Mouse (Mus musculus) liver, embryonic 11.5 days (tissue): ENCODE data around the gene Cacna2d4. TPM values are rescaled to one million over a fixed set of nuclear protein-coding genes. Genes with fewer than 3 reads are reported as not detected.

Experiments
- ATAC-seq: fragments of 200-750 bp; cut with Nextera tagmentation; replicated peaks from 2 replicates; pipeline ENCODE4 v1.8.0; 2017; ENCODE audit warnings: moderate number of reproducible peaks, mild to moderate bottlenecking, moderate TSS enrichment, moderate library complexity; ENCODE audit not compliant: low FRiP score
- DNase-seq: peaks from one replicate; pipeline ENCODE4 v3.0.0-alpha.2; 2017; ENCODE audit warnings: low spot score
- H3K27ac ChIP-seq: fragments of 300-500 bp; sonication (generic); 2 replicates; pipeline ENCODE4 v1.5.1; 2014; ENCODE audit warnings: mild to moderate bottlenecking, low read depth, low read length, control low read depth
- H3K27me3 ChIP-seq: fragments of 300-500 bp; sonication (generic); replicated peaks from 2 replicates; pipeline ENCODE4 v1.6.1; 2014; ENCODE audit warnings: low read length, mixed read lengths; ENCODE audit not compliant: control insufficient read depth, insufficient read depth
- H3K36me3 ChIP-seq: fragments of 300-500 bp; sonication (generic); 2 replicates; pipeline ENCODE4 v1.6.1; 2014; ENCODE audit warnings: mild to moderate bottlenecking, low read length, moderate library complexity, mixed read lengths; ENCODE audit not compliant: control insufficient read depth, insufficient read depth
- H3K4me1 ChIP-seq: fragments of 300-500 bp; sonication (generic); replicated peaks from 2 replicates; pipeline ENCODE4 v1.6.1; 2014; ENCODE audit warnings: low read length, mixed read lengths; ENCODE audit not compliant: control insufficient read depth, insufficient read depth
- H3K4me2 ChIP-seq: fragments of 300-500 bp; sonication (generic); 2 replicates; pipeline ENCODE4 v1.6.1; 2014; ENCODE audit warnings: mild to moderate bottlenecking, control low read depth, moderate library complexity
- H3K4me3 ChIP-seq: fragments of 300-500 bp; sonication (generic); 2 replicates; pipeline ENCODE4 v1.5.1; 2014; ENCODE audit warnings: low read depth, low read length, control low read depth
- H3K9ac ChIP-seq: fragments of 300-500 bp; sonication (generic); 2 replicates; pipeline ENCODE4 v1.6.1; 2014; ENCODE audit warnings: low read depth, low read length, control low read depth
- H3K9me3 ChIP-seq: fragments of 300-500 bp; sonication (generic); 2 replicates; pipeline ENCODE4 v1.6.1; 2016; ENCODE audit warnings: low read length, inconsistent platforms, mixed read lengths; ENCODE audit not compliant: control insufficient read depth
- WGBS: fragments of 180-500 bp; shearing (Covaris S2); extraction: QIAGEN DNeasy Blood & Tissue Kit; methylation state at CpG from one replicate; pipeline ENCODE4 v1.1.7; 2014; 5-methylcytosine and 5-hydroxymethylcytosine counted together
- polyA plus RNA-seq: library from polyadenylated mRNA; unstranded; fragments of >200 nt; fragmentation: Nextera tagmentation; extraction: Ambion mirVana; gene quantifications from 2 replicates; pipeline ENCODE4 v1.2.1, GENCODE M21; 2014

Cacna2d4 gene
- polyA plus RNA-seq, result 0.08 TPM in 1 of 2 replicates, not detected in the other

DNA sequence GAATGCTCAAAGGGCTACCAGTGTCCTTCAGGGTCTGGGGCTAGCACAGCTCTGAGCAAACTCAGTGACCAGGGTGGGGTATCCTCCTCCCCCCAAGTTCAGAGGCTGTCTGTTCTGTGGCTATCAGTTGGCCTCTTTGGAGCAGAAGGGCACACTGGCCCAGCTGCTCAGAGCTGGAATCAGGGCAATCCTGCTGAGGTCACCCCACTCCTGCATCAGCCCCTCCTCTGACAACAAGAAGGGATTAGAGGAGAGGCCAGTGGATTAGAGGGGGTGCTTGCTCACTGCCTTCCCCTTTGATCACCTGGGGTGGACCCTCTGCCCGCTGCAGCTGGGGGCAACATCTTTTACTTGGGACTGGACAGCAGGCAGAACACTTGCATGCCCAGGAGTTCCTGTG lies at the start of gene Cacna2d4:
Gene Cacna2d4 (plus strand): TSS at position 286 of the 400 bp plus-strand sequence.
- WGBS, result 57% methylated on average over 1 of the region's 1 CpGs
- H3K9me3 ChIP-seq, result no peaks in the 10 kb centered on the region
- H3K27me3 ChIP-seq, result no peaks in the 10 kb centered on the region
- no peak for DNase-seq
- H3K36me3 ChIP-seq, result no peaks in the 10 kb centered on the region
- no peak within 1 kb of the TSS for H3K9ac ChIP-seq
- no peak within 1 kb of the TSS for H3K4me3 ChIP-seq
- ATAC-seq, result no peak
- no peak within 1 kb of the TSS for H3K27ac ChIP-seq
- no peak within 1 kb of the TSS for H3K4me2 ChIP-seq
- H3K4me1 ChIP-seq, result no peaks in the 10 kb centered on the region

GRCm38 (mm10) chr6:119186658-119187057 lies 49.7 kb upstream of the Cacna2d4 start:
- no peak overlapping the region for H3K27ac ChIP-seq
- no peaks in the 10 kb centered on the region for H3K36me3 ChIP-seq
- H3K4me3 ChIP-seq, result no peak overlapping the region
- H3K4me1 ChIP-seq, result no peaks in the 10 kb centered on the region
- no peak overlapping the region for H3K4me2 ChIP-seq
- no peaks in the 10 kb centered on the region for H3K27me3 ChIP-seq
- DNase-seq (no peak), ATAC-seq (no peak)
- no peaks in the 10 kb centered on the region for H3K9me3 ChIP-seq
- 66% methylated on average over 8 of the region's 8 CpGs for WGBS
- no peak overlapping the region for H3K9ac ChIP-seq

DNA sequence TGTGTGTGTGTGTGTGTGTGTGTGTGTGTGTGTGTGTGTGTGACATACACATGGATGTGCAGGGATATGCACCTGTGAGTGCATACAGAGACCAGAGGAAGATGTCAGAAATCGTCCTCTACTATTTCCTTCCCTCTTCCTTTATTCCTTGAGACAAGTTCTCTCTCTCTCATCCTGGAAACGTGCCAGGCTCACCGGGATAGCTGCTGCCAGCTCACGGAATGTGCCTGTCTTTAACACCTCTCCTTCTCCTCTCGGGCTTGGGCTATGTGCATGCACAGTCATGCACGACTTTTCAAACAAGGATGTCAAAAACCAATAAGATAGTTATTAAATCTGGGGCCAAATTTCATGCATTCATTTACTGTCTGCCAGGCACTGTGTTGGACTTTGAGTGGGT lies 48.7 kb upstream of the Cacna2d4 start:
- H3K9ac ChIP-seq, result no peak overlapping the region
- no peak overlapping the region for H3K4me2 ChIP-seq

DNA sequence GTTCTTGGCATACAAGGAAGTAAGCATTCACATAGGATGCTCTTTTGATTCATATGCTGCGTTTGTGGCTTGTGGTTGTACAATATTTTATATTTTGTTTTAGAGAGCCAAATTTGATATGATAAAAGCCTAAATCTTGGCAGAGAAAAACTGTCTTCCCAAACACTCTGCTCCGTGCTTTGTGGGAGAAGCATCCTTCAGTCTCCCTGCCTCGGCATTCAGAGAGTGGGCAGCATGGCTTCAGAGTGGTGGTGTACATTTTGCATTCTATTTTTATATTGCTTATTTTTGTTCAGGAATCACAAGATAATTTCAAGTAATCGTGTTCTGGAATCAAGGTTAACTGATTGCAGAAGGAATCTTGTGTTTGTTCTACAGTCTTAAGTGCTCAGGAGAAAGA lies 44.8 kb upstream of the Cacna2d4 start:
- H3K4me3 ChIP-seq, result no peak overlapping the region
- ATAC-seq (no peak), DNase-seq (no peak)
- no peaks in the 10 kb centered on the region for H3K9me3 ChIP-seq
- H3K27me3 ChIP-seq, result no peaks in the 10 kb centered on the region
- no peak overlapping the region for H3K9ac ChIP-seq
- H3K4me2 ChIP-seq, result no peak overlapping the region
- H3K4me1 ChIP-seq, result 0 out of 2 replicates have a peak, but pooled peaks cover 3% of the 10 kb centered on the region
- 86% methylated on average over 4 of the region's 4 CpGs for WGBS
- no peaks in the 10 kb centered on the region; the same call in 1 of the 2 replicates for H3K36me3 ChIP-seq
- H3K27ac ChIP-seq, result no peak overlapping the region

More for the DNA sequence above, 48.7 kb upstream of the Cacna2d4 start:
- H3K27me3 ChIP-seq, result no peaks in the 10 kb centered on the region
- no peak overlapping the region for H3K4me3 ChIP-seq
- no peak for DNase-seq
- no peaks in the 10 kb centered on the region for H3K9me3 ChIP-seq
- ATAC-seq, result no peak
- no peak overlapping the region for H3K27ac ChIP-seq
- WGBS, result 82% methylated on average over 6 of the region's 6 CpGs
- H3K36me3 ChIP-seq, result no peaks in the 10 kb centered on the region; the same call in 1 of the 2 replicates
- no peaks in the 10 kb centered on the region for H3K4me1 ChIP-seq

GRCm38 (mm10) chr6:119193571-119194154 lies 42.7 kb upstream of the Cacna2d4 start:
- no peaks in the 10 kb centered on the region for H3K9me3 ChIP-seq
- H3K27ac ChIP-seq, result no peak overlapping the region
- DNase-seq (no peak), ATAC-seq (no peak)
- 0 out of 2 replicates have a peak, but pooled peaks cover 5% of the 10 kb centered on the region for H3K4me1 ChIP-seq
- WGBS, result 62% methylated on average over 15 of the region's 15 CpGs
- H3K4me2 ChIP-seq, result no peak overlapping the region
- no peak overlapping the region for H3K9ac ChIP-seq
- H3K4me3 ChIP-seq, result no peak overlapping the region
- no peaks in the 10 kb centered on the region; the same call in 1 of the 2 replicates for H3K36me3 ChIP-seq
- H3K27me3 ChIP-seq, result no peaks in the 10 kb centered on the region

DNA sequence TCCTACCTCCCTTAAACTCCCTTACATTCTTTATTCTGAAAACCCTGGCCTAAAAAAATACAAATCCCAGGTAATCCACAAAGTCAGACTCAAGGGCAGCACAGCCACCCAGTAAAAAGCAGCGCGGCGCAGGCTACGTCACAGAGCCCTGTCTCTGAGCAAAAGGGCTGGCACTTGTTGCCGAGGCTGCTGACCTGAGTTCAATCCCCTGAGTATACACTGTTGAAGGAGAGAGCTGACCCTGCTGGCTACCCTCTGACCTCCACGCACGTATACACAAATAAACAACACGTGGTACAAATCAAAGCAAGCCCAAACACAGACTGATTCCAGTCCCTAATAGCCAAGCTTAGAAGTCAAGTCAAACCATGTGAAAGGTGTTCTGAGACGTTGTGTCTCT lies 42.2 kb upstream of the Cacna2d4 start:
- H3K4me3 ChIP-seq, result no peak overlapping the region

GRCm38 (mm10) chr6:119194601-119195000 lies 41.7 kb upstream of the Cacna2d4 start:
- Histone ChIP-seq H3K4me2 (no peak overlapping the region), H3K27me3 (no peaks in the 10 kb centered on the region), H3K27ac (no peak overlapping the region), H3K9ac (no peak overlapping the region), H3K4me3 (no peak overlapping the region), H3K9me3 (no peaks in the 10 kb centered on the region), H3K36me3 (no peaks in the 10 kb centered on the region; the same call in 1 of the 2 replicates), H3K4me1 (0 out of 2 replicates have a peak, but pooled peaks cover 5% of the 10 kb centered on the region)
- 77% methylated on average over 7 of the region's 7 CpGs for WGBS
- ATAC-seq, result no peak
- no peak for DNase-seq

More for the DNA sequence above, 42.2 kb upstream of the Cacna2d4 start:
- no peak overlapping the region for H3K27ac ChIP-seq
- no peak overlapping the region for H3K9ac ChIP-seq
- no peaks in the 10 kb centered on the region for H3K27me3 ChIP-seq
- no peak for DNase-seq
- ATAC-seq, result no peak
- no peaks in the 10 kb centered on the region for H3K9me3 ChIP-seq
- no peaks in the 10 kb centered on the region; the same call in 1 of the 2 replicates for H3K36me3 ChIP-seq
- 74% methylated on average over 9 of the region's 9 CpGs for WGBS
- H3K4me1 ChIP-seq, result 0 out of 2 replicates have a peak, but pooled peaks cover 5% of the 10 kb centered on the region
- H3K4me2 ChIP-seq, result no peak overlapping the region

GRCm38 (mm10) chr6:119196382-119197305 lies 39.7 kb upstream of the Cacna2d4 start, which contains the start of gene Cacna1c:
Gene Cacna1c (minus strand): TSS chr6:119196418.
- no peak within 1 kb of the TSS for H3K9ac ChIP-seq
- H3K4me1 ChIP-seq, result 0 out of 2 replicates have a peak, but pooled peaks cover 5% of the 10 kb centered on the region
- WGBS, result 51% methylated on average over 17 of the region's 17 CpGs
- H3K4me3 ChIP-seq, result no peak within 1 kb of the TSS
- no peak within 1 kb of the TSS for H3K27ac ChIP-seq
- H3K9me3 ChIP-seq, result no peaks in the 10 kb centered on the region
- DNase-seq, result no peak
- no peaks in the 10 kb centered on the region; the same call in 1 of the 2 replicates for H3K36me3 ChIP-seq
- no peak for ATAC-seq
- H3K27me3 ChIP-seq, result no peaks in the 10 kb centered on the region
- no peak within 1 kb of the TSS for H3K4me2 ChIP-seq
